Mouse (Mus musculus) mature B cell (primary cell): ENCODE results near the gene Acot7.

Source experiments
- in situ Hi-C: fragments of 300-500 bp; cut with MboI; formaldehyde crosslinking; loops from 2 replicates; pipeline ENCODE4 v1.14.3; 2019

Acot7 gene

DNA sequence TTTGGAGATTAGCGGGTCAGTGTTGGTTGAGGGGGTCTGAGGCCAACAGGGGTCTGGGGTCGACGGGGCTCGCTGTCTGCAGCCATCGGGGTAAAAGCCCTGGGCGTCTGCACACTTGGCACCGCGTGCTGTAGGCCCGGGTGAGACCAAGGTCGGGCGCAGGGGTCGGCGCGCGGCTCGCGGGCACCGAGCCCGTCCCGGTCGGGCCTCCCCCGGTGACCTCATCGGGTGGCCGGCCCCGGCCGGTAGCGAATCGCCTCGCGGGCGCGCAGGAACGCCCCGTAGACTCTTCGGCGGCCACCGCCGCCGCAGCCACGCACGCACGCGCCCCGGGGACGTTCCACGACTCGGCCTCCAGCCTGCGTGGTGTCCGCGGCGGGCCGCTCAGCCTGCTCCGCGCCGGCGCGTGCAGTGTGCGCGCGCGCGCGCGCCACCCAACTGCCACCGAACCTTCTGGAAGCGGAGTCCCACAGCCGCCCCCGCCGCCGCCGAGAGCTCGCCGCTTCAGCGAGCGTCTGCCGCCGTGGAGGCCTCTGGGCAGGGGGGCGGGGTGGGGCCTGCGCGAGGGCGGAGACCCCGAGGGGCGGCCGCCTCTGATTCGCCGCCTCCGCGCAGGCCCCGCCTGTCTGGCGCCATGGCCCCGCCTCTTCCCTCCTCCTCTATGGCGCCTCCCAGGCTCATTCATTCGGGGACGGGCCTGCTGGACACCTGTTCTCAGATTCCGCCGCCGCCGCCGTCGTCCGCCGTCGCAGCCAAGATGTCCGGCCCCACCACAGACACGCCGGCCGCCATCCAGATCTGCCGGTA is at the start of gene Acot7:
Gene Acot7 (plus strand): TSS at position 598 of the 807 bp plus-strand sequence.
- in situ Hi-C loops, result loop anchor here (5.0 kb wide), 1 partner anchor 35 kb away; no protein-coding TSS in a partner anchor

DNA sequence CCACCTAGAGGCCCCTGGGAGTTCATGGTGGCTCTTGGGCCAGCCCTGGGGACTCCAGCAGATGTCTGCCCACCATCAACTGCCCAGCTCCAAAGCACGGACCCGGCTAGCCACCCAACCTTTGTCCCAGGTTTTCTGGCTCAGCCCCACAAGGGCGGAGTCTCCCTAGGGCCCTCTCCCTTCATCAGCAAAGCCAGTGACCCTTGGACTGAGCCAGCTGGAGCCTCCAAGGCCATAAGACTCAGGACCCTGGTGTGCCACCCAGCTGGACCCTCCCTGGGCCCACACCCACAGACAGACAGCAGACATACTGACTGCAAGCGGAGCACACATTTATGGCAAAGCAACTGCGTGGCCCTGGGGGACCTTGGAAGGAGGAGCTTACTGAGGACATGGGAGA is 49.1 kb upstream of the Acot7 start:
- in situ Hi-C loops, result no loop called here

DNA sequence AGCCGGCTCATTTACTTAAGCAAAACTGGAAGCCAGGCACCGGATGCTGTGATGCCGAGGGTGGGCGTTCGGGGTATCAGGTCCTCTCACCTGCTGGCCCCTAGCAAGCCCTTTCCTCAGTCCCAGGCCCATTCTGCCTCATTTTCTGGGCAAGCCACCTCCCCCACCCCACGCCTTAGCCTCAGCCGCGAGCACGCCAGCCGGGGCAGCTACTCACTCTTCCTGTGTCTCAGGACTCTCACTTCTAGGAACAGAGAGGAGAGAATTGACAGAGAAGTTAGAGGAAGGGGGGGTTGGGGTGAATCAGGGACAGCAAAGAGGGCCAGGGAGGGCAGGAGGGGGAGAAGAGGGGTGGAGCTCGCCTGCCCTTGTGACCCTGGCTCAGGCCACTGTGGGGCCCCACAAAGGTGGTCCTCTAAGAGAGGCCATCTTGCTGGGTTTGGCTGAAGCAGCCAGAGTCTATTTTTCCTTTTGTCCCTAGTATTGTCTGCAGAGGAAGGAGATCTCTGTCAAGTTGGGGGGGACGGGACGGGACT is 48.5 kb upstream of the Acot7 start:
- in situ Hi-C loops, result no loop called here

DNA sequence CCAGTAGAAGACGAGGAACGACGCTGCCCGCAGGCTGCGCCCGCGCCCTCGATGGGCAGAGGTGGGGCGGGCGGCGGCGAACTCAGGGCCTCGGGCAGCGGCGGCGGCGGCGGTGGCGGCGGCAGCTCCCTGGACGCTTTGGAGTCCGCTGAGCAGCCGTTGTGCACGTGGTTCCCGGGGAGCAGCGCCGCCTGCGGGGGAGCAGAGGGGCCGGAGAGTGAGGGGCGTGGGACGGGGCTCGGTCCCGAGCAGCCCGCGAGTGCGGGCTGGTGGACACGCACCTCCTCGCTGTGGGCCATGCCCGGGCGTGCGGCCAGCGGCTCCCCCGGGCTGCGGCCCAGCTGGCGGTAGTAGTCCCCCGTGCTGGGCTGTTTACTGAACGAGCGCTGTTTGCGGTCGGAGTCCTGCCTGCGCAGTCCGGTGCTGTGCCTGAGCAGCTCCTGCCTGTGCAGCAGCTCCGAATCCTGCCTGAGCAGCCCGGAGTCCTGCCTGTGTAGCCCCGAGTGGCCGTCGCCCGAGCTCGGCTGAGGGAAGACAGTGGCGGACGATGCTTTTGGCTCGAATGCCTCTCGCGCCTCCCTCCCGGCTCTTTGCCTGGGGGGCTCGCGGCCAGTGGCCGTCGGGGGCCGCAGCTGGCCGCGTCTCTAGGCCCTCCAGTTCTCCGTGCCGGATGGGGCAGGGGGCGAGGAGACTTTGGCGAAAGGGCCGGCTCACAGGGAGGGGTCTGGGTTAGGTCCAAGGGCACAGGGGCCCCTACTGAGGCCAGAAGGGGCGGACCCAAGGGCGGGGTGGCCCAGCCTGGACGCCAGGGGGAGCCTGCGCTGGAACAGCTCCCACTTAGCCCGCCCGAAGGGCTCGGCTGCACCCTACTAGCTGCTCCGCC is 46.9 kb upstream of the Acot7 start:
- in situ Hi-C loops, result no loop called here

DNA sequence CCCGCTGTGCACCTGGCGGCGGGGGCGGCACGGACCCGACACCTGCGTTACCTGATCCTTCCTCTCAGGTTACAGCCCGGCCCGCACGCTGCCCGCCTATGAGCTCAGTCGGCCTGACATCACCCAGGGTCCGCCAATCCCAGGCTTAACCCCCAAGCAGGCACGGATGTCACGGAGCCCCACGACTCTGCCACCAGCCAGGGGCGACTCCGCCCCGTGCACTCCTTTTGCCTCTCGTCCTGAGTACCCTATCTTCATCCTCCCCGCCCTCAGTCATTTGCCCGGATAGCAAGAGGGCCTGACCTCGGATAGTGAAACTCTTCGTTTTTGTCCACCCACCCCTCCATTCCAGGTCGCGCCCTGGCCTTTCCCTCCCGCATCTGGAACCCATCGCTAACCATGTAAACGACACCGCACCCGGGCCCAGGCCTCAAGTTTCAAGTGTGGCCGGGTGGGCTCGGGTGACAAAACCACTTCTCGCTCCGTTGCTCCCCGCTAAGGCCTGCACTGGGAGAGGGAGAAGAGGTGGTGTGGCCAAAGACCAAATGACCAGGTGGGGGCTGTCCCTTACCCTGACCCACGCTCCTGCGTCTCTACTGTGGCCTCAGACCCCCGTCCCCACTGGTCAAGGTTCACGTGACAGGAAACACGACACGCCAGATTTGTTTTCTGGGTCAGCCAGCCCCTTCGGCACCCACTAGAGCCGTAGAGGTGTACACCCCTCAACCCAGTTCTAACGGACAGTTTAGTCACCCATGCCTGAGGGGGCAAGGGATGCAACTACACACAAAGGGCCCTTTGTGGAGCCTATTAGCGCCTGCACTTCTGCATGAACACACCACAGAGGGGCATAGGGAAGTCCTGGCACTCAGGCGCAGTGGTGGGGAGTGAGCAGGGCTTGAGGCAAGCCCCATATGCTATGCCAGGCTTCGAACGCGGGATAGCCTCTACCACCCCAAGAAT is 45.8 kb upstream of the Acot7 start:
- in situ Hi-C loops, result no loop called here

DNA sequence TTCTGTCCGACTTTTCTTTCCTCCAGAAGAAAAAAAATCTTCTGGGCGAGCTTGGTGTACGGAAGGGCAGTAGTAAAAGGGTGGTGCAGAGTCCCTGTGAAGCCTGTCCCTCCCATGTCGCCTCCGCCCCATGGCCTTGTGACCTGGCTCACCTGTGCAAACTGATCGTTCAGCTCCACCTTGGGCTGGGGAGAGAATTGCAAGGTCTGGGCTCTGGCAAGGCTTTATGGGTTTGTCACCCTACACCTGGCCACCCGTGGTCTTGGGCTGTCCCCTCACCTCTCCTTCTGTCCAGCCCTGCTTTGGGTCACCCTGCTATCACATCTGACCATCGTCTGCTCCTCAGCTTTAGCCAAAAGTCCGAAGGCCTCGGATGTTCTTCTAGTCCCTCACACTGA is 45.2 kb upstream of the Acot7 start:
- in situ Hi-C loops, result no loop called here

DNA sequence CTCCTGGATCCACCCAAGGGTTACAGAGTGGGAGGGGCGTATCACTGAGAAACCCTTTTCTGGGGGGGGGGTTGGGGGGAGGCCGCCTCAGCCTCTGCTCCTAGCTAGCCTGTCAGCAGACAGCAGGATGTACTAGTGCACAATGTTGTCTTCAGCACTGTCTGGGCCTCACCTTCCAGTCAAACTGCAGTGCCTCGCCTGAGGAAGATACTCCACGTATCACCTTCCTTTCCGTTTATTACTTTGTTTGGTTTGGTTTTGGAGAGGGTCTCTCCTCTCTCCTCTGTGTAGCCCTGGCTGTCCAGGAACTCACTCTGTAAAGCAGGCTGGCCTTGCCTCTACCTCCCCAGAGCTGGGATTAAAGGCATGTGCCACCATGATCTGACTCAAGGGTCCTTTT is 44.7 kb upstream of the Acot7 start:
- in situ Hi-C loops, result no loop called here

DNA sequence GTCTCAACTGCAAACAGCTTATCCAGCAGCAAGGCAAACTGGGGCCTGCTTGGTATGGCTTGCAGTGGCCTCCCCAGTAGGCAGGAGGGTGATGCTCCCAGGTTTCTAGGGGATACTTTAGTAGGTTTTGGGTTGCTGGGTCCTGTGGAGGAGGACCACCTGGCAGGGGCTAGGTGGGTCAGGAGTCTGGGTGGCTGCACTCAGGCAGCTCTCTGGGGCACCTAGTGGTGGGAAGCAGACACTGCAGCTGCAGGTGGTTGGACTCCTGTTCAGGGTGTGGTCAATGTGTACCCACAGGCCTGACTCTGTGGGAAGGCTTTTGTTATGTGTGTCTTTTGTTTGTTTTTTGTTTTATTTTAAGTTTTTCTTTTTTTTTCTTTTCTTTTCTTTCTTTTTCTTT is 43.4 kb upstream of the Acot7 start:
- in situ Hi-C loops, result no loop called here

DNA sequence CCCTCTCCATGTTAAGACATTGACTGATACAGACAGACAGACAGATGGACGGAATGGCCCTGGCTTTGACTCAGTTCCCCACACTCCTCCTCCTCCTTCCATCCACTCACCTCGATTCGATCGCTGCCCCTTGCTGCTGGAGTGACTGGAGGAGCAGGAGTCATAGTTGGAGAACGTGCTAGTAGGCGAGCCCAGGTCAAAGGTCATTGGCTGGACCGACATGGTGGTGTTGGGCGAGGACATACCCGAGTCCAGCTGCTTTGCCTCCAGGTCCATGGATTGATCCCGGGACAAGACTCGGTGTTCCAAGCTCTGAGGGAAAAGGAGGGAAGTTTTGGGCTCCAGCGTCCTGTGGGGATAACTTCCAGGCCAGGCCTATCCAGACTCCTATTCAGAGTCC is 42.6 kb upstream of the Acot7 start:
- in situ Hi-C loops, result no loop called here

DNA sequence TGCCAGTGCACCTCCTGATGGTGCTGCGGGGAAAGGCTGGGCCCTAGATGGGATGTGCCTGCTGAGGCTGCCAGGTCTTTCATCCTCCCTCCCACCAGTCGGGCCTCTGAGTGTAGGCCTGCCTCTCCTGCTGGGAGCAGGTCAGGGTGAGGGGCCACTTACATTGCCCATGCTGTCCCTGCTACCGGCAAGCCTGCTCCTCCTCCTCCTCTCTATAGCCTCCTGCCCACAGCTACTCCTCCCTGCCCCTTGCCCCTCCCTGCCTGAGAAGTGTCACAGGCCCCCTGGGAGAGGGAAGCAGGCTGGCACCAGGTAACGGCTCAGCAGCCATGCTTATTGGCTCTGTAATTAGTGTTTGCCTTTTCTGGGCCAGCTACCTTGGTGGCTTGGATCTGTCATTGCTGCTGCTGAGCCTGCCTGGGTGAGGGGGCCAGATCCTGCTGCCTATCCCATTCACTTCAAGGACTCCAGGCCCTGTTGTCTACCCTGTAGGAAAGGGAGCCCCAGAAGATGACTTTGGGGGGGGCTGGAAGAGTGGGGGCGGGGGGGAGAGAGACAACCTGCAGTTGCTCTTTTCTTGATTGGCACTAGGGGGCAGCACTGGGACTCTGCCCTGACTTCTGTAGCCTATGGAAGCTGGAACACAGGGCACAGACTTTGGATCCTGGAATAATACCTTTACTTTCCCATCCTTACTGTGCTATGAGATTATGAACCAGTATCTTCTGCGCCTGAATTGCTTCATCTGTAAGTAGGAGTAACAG is 41.6 kb upstream of the Acot7 start:
- in situ Hi-C loops, result no loop called here

DNA sequence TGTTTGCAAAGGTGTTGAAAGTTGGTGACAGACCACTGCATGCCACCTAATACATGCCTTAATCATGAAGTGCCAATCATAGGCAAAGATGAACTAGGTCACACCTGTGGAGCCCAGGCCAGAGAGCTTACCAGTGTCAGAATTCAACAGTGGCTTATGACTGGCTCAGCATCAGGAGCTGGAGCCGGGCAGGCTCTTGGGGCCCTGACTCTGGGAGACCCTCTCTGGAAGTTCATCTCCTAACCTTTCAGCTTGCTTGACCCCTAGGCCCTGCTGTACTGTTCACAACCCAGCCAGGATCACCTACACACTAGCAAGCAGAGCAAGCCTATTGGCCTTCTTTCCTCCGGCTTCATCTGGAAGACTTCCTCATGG is 41.1 kb upstream of the Acot7 start:
- in situ Hi-C loops, result no loop called here

DNA sequence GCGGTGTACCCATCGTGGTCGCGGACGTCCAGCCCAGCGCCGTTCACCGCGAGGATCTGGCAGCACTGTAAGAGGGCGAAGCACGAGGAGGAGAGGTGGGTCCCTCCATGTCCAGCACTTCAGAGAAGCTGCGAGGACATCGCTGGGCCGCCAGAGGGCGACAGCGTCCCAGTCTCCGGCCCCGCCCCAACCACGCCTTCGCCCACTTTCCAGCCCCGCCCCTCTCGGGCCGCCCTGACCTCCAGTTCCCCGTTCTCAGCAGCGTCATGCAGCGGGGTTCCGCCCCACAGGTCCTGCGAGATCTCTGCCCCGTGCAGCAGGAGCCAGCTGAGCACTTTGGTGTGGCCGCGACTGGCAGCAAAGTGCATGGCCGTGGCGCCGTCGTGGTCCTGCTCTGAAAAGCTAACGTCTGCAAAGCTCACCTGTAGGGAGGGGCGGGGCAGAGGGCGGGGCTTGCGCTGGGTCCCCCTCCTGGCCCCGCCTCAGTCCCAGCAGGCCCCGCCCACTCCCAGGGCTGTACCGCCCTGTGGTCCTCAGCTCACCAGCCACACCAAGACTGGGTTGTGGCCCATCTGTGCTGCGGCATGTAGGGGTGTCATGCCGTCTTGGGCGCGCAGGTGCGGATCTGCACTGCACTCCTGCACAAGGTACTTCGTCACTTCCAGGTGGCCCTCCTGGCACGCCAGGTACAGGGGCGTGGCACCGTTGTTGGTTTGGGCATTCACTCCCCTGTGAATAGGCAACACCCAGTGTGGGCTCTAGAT is 39.3 kb upstream of the Acot7 start:
- in situ Hi-C loops, result no loop called here

DNA sequence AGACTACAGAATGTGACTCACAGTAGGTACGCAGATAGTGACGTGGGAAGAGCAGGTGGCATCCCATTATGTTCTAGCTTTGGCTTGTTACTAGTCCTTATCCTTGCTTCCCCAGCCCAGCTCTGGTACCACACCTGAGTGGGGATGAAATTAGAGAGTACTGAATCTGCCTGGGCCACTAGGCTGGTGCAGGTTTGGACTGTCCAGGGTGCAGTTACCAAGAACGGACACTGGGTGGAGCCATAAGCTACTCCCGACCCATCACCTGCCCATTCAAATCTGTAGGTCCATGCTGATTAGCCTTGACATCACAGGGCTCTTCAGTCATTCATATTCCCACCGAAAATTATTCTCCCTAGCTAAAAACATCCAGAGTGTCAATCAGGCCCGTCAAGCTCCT is 37.5 kb upstream of the Acot7 start:
- in situ Hi-C loops, result no loop called here

DNA sequence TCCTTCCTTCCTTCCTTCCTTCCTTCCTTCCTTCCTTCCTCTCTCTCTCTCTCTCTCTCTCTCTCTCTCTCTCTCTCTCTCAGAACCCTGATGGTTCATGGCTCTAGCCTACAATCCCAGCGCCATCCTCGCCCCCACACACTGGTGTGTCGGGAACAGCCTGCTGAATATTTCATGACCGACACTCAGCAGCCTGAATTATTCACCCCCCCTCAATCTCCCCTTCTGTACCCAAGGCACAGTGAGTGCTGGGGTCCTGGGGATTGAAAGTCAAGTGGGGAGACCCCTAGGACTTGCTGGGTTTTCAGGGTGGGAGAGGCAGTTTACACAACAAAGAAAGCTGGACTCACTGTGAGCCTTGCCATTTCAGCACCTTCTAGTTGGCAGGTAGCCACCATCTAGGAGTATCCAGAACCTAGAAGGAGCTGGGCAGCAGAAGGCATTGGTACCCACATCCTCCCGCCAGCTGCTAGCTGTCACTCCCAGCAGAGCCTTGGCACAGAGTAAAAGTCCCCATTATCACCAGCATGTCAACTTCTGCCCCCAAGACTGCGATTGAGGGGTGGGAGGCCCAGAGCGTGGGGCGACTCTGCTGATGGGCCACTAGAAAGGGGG is 36.3 kb upstream of the Acot7 start:
- in situ Hi-C loops, result no loop called here

DNA sequence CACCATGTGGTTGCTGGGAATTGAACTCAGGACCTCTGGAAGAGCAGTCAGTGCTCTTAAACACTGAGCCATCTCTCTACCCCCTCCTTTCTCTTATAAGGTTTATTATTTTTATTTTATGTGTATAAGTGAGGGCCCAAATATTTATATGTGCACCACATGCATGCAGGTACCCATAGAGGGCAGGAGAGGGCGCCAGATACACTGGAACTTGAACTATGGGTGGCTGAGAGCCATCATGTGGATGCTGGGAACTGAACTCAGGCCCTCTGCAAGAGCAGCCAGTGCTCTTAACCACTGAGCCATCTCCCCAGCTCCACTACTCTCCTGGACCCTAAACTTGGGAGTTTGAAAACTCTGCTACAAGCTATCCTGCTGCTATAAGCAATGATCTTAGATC is 34.3 kb upstream of the Acot7 start:
- in situ Hi-C loops, result no loop called here

DNA sequence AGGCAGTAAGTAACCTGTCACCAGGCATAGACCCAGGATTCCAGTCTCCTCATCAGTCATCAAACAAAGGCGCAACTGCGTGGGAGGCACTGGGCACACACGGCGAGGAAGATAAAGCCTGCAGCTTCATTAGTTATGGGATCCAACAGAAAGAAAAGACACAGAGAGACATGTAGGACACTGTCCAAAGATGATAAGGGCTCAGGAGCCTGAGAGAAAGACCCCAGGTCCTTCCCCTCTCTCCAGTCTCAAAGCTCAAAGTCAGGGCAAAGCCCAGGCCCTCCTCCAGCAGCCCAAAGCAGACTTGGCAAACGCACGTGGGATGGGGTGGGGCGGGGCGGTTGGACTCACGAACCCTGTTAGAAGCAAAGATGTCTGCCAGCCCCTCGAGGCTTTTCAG is 32.5 kb upstream of the Acot7 start:
- in situ Hi-C loops, result no loop called here

DNA sequence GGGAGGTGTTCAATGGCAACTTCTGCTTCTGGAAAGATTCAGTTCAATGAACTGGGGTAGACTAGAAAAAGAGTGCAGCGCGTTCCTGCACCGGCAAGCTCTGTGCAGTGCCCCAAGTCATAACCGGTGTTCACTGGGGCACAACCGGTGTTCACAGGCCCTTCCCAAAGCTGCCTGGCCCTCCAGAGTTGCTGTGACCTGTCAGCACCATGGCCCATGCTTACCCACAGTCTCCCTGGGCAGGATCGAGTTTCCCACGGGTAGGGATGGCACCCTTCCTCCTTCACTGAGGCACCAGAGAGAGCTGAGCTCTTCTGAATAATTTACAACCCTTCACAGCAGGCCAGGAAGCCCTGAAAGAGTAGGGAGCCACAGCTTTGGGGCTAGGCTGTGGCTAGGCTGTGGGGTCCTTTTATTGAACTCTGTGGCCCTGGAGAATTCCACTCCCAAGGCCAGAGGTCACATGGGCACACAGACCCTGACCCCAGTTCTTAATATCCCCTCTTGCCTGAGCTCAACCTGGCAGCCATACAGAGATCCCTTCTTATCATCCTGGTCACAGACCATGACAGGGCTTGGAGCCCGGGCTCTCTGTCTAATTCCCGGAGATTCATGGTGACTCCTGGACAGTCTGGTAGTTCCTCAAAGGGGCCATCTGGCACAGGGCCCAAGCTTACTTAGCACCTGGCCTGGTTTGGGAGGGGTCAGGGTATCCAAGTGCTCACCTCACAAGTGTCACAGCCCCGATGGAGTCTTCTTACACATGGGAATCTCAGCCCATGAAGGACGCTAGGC is 31.7 kb upstream of the Acot7 start:
- in situ Hi-C loops, result no loop called here

DNA sequence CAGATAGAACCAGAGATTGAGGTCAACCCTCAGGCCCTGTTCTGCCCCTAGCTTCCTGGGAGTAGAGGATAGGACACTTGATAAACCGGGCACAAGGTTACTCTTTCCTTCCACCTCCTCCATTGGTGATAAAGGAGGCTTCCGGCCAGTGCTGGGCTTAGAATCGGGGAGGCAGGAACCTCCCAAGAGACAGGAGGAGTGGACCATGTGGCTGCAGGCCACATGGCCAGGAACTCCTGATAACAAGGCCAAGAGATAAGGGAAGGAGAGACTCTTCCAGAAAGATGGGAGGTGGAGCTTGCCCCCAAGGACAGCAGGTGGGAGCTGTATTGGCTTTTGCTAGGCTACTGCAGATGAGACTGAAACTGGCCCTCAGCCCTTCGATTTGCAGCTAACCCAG is 27.4 kb upstream of the Acot7 start:
- in situ Hi-C loops, result no loop called here

DNA sequence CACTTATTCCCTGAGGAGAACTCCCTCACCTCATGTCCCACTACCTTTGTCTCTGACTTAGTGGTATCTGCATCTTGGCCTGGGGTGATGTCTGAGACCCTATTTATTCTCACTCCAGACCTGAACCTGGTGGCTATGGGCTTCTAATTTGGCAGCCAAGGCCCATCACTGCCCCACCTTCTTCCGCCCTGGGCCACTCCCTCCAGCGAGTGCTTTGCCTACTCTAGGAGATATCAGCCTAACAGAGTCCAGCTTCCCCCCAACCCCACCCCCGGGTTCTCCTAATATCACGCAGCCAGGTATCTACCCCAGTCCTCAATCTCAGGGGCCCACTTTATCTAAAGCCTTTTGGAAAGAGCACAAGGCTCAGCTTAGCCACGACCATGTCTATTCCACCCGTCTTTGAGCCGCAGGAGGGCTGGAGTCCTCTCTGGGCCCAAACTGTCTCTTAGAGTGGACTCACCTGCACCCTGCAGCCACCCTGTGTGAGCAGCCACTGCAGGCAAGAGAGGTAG is 26.4 kb upstream of the Acot7 start:
- in situ Hi-C loops, result no loop called here
